Mouse (Mus musculus) erythroblast, embryonic 14.5 days (primary cell): Measurements from ENCODE around the gene Rrp12.
A peak's percentile ranks its signal among the peaks of the same experiment; 100 is the strongest.

Experiments
- GATA1 ChIP-seq: IDR thresholded peaks from 2 replicates; pipeline ENCODE4 v1.6.1; 2012; ENCODE audit warnings: low read length, inconsistent platforms, mixed read lengths
- TAL1 ChIP-seq: IDR thresholded peaks from 3 replicates; pipeline ENCODE4 v1.6.1; 2012; ENCODE audit warnings: low read length, inconsistent platforms, mixed read lengths

- TF ChIP-seq TAL1 (no peak), GATA1 (0 out of 2 replicates have a peak, but pooled peaks have one; percentile 1)
Observed at GRCm38 (mm10) chr19:41837917-41838261, 58.1 kb downstream of the Rrp12 start.
